Mouse (Mus musculus) ovary, postnatal 14 days (tissue): ENCODE measurements around the gene Luc7l2.
"Not testable (repeated sequence)": the region's sequence is repeated elsewhere in the genome, so short reads cannot be mapped to it uniquely, and the experiment has no call there.

ENCODE experiments used
- DNase-seq: peaks from one replicate; pipeline ENCODE4 v3.0.0; 2022; ENCODE audit warnings: low spot score

Gene Luc7l2

DNA sequence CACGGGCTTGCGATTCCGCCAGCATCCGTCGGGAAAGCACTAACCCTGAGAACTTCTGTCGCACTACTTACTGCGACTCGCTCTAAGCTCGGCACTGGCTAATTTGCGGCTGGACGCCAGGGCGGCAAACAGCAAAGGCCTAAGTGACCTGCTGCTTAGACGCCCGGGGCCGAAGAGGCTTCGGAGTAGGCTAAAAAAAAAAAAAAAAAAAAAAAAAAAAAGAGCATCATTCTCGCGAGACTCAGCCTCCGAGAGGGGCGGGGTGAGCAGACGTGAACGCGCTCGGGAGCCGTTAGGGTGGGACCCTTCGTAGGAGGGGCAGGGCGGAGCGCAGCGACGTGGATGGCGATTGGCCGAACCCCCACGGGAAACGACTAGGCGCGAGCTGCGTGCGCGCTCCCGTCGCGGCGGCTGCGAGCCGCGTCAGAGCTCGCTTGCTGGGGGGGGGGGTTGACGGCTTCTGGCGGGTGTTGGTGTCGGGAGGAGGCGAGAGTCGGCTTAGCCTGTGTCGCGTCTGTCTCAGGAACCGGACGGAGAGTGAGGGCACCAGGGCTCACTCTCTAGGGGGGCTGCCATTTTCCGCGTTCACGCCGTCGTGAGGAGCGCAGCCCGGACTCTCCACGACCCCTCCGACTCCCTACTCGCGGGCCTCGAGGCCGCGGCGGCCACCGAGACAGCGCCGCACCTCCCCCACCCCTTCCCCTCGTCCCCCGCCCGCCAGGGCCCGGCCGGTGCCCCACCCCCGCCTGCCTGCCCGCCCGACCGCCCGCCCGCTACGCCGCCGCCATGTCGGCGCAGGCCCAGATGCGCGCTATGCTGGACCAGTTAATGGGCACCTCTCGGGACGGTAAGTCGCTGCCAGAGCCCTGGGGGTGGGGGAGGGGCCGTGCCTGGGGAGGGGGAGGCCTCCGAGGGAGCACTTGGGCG is at the start of gene Luc7l2:
Gene Luc7l2 (plus strand): TSS at position 273 of the 927 bp plus-strand sequence.
- peak; percentile 91 for DNase-seq

DNA sequence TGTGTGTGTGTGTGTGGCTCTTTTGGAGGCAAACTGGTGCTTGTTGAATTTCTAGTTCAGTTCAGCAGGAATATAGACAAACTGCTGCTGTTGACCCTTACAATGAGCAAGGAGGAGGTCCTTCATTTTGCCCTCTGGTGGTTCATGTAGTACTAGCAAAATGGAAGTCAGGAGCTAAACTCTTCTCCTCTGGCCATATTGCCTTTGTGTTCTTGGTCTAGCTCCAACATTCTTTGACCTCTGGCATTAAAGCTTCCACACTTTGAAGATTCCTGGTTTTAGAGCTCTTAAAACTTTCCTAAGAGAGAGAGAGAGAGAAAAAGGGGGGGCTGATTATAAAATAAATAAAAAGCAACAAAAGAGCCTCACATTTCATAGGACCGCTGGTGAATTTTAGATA is 39.0 kb upstream of the Luc7l2 start:
- no peak for DNase-seq

DNA sequence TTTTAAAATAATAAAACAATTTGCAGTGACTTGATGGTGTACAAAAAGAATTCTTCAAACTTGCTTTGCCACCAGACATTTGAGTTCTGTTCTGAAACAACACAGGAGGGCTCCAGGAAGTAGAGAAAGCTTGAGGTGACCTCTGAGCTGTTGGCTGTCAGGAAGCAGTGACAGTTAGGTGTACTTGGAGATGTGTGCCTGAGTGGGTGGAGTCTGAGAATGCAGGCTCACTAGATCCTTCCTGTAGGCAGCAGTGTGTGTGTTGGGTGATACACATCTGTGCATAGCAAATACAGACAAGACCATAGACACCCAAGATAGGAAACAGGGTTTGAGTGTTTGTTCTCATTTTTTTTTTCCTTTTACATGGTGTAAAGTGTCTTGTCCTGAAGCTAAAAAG is 38.3 kb upstream of the Luc7l2 start:
- DNase-seq = no peak

DNA sequence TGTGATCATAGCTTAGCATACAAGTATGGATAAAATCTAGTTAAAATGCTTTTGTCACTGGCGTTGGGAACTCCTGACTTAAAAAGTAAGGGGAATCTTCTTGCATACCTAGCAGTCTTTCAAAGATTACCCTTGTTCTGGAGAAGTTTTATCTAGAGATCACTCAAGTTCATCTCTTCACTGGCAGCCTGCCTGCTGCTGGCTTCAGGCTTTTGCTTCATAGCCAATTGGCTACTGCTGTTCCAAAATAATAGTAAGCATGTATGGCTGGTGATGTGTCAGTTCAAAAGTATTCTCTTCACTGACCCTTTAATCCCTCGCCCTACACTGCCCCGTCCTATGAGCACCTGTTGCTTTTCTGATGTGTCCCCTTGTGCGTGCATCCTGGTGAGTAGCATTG is 35.9 kb upstream of the Luc7l2 start:
- no peak for DNase-seq

DNA sequence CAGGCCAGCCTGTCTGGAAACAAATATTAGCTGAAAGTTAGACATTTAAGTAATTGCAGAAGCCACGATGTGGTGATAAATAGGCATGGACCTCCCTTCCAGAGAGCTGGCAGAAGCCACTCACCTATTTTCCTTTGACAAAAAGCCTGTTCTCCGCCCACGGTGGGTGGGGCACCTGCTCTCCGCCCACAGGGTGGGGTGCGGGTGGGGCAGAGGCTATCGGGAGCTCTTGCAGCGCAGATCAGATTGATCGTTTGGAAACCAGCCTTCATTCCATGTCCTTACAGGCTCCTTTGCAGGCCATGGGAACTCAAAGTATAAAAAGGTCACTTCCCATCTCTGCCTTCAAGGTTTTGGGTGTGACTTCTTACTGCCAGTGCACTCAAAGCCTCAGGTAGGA is 27.3 kb upstream of the Luc7l2 start:
- no peak for DNase-seq

DNA sequence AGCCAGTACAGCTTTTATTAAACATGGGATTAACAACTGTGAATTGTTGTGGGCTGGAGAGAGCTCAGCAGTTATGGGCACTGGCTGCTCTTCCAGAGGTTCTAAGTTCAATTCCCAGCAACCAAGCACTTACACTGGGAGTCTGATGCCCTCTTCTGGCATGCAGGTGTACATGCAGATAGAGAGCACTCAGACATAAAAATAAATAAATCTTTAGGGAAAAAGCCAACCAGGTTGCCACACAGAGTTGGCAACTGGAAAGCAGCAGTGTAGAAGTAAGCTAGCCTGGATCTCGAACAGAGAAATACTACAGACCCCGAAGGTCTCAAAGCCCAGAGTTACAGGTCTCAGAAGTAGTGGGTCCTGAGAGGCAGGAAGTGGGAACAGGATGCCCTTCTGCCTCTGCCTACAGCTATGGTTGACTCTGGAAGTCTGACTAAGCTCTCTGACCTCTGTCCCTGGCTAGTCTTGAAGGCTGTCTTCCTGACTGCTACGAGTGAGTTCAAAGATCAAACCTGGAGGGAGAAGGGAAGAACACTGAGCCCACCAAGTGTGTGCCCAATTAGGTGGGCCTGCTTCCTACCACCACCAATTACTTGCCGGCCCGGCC is 19.8 kb upstream of the Luc7l2 start:
- DNase-seq = no peak

DNA sequence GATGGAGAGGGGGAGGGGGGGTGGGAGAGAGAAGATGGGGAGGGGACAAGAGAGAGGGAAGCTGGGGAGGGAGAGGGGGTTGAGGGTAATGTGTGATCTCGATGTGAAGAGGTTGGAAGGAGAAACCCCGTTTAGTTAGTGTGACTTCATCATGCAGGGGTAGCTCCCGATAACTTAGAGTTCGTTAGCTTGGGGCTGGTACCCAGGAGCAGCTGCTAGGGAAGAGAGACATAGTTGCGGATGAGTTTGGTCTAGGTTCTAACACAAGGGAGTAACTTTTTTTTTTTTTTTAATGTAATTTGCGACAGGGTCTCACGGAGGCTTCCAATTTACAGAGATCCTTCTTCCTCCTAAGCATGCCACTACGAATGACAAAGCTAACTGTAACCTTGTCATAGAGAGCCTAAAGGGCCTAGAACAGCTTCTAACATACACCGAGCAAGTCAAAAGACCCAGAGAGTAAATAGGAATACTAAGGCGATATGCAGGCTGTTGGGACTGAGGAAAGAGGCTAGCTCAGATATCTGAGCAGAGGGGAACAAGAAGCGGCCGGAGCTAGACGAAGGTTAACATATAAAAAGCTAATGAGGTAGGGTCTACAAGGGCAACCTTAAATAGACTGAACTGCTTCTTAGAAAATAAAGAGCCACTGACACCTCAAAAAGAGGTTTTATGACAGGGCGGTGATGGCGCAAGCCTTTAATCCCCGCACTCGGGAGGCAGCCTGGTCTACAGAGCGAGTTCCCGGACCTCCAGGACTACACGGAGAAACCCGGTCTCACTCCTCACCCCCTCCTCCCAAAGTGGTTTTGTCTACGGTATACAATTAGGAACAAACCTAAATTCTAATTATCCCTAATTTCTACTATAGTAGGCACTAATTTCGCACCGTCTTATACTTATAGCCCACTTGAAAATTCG is 18.4 kb upstream of the Luc7l2 start:
- no peak for DNase-seq

DNA sequence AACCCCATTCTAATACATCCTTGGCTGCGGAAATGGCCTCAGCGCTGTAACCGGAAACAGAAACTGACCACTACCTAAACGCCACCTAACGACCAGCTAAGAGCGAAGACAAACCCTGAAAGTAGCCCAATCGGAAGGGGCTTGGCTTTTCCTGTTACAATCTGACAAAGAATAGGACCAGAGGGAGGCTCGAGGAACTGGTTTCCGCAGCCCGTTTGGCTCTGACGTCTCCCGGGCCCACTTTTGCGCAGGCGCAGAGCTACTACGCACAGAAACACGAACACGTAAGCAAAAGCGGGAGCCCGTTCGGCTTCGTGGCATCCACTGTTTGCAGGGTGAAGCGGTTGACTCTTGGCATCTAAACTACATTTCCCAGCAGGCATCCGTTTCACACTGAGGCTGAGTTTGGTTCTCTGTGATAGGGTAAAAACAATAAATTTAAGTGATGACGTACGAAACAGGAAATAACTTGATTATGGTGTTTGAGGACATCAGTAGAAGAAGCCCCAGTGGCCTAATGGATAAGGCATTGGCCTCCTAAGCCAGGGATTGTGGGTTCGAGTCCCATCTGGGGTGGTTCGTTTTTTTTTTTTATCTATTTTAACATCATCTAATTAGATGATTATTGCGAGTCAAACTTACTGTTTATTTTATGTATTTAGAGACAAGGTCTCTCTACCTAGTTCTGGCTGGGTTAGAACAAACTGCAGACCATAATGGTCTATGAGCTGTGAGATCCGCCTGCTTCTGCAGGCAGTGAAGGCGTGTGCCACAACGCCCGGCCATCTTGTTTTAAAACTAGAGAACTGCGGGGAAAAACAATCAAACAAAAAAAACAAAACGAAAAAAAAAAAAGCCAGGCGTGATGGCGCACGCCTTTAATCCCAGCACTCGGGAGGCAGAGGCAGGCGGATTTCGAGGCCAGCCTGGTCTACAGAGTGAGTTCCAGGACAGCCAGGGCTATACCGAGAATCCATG is 17.4 kb upstream of the Luc7l2 start, which contains the start of gene Fmc1:
Gene Fmc1 (plus strand): TSS at position 75 of the 978 bp plus-strand sequence.
- DNase-seq = peak; percentile 93

DNA sequence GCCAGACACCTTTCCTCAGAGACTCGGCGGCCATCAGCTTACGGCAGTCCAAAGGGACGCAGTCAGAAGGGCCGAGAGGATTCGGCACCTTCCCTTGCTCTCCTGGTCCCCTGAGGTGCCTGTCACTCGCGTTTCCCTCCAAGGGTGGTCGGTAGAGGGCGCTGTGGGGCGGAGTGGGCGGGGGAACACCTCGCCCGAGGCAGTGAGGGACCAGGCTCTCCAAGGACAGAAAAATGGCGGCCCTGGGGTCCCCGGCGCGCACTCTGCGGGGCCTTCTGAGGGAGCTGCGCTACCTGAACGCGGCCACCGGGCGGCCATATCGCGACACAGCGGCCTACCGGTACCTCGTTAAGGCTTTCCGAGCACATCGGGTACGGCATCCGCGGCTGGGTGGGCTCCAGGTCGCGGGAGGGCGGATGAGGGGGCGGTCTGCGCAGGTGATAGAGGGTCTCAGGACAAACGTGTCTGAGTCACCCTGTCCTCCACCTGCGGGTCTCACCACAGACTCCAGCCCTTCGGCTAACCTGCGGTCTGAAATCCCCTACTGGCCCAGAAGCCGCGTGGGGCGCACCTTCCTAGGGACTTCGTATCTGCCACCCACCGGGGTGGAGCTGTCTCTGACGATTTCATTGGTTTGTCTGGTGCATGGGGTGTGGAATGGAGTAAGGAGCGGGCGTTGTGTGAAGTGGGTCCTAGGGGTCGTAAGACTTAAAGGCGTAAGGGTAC is 16.3 kb upstream of the Luc7l2 start:
- peak; percentile 100 for DNase-seq

DNA sequence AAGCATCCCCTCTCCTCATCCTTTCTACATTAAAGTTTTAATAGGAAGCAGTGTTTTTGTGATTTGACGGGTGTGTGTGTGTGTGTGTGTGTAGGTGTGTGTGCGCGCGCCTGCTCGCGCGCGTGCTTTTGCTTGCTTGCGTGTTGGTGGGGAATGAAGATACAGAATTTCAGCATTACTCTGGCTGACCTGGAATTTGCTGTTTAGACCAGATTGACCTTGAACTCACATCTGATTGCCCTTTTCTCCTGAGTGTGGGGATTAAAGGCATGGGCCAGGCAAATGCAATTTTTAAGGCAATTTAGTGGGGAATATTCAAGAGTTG is 15.8 kb upstream of the Luc7l2 start:
- DNase-seq = no peak

DNA sequence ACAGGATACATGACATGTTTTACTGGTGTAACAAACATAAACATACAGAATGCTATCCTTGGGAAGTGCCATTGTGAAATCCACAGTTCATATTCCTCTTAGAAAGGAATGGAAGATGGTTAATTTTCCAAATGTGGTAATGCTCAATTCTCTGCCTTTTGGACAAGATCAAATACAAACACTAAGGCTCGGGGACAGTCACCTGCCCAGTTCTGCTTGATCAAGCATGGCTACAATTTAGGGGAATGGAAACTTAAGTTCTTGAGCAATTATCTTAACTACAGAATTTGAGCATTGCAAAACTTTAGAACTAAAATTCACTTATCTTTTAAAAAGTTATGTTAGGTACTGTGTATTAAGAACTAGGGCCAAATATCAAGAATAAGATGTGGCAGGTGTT is 15.3 kb upstream of the Luc7l2 start:
- DNase-seq = no peak

DNA sequence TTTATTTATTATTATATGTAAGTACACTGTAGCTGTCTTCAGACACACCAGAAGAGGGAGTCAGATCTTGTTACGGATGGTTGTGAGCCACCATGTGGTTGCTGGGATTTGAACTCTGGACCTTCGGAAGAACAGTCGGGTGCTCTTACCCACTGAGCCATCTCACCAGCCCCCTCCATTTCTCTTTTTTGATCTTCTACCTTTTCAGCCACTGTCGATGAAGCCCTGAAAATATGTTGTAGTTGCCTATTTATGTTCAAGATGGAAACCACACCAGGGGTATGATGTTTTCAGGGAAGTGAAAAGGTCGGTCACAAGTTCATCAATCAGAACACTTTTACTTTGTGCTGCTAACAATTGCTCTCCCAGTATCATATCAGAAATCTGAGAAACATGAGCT is 7.0 kb upstream of the Luc7l2 start:
- DNase-seq = not testable (repeated sequence)

DNA sequence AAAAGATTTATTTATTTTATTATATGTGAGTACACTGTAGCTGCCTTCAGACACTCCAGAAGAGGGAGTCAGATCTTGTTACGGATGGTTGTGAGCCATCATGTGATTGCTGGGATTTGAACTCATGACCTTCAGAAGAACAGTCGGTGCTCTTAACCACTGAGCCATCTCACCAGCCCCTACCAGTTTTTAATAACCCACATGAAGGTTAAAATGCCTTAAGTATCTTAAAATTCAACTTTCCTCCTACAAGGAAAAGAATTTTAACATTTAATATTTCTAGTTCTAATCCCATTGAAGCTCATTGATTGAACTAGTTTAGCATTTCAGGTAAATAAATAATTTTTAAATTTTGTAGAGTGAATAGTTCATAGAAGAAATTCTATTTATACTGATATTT is 4.1 kb upstream of the Luc7l2 start:
- DNase-seq = not testable (repeated sequence)

DNA sequence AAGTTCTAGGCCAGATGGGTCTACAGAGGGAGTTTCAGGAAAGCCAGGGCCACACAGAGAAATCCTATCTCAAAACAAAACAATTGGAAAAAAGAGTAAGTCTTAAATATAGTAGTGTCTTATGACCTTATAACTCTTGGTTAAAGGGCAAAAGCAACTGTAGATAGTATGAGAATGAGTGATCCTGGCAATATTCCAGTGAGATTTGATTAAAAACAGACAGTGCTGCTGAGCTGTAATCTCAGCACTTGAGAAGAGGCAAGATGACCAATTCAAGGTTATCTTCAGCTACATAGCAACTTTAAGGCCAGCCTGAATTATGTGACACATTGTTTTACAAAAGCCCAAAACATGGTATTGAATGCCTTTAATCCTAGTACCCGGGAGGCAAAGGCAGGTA is 3.4 kb upstream of the Luc7l2 start:
- no peak for DNase-seq

DNA sequence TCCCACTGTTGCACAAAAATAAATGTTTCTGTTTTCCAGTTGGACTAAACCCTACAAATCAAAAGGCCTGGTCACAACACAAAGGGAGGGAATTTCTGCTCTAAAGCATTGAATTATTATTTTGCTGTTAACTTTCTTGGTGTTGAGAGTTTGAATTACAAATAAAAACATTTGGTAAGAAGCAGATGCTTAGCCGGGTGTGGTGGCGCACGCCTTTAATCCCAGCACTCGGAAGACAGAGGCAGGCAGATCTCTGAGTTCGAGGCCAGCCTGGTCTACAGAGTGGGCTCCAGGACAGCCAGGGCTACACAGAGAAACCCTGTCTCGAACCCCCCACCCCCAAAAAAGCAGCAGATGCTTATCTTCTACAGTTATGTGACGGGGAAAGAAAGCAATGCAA is 2.5 kb upstream of the Luc7l2 start:
- not testable (repeated sequence) for DNase-seq

DNA sequence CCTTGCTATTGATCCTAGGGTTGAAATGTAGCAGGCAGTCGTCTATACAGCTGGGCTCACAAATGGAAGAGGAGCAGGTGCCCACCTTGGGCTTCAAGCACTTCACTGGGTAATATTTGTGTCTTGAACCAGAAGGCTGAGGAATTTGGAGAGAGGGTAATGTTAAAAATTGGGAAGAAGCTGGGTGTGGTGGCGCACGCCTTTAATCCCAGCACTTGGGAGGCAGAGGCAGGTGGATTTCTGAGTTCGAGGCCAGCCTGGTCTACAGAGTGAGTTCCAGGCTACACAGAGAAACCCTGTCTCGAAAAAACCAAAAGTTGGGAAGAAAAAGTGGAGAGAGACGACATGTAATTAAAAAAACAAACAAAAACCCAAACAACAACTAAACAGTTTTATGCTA is 1.3 kb upstream of the Luc7l2 start:
- DNase-seq = not testable (repeated sequence)

DNA sequence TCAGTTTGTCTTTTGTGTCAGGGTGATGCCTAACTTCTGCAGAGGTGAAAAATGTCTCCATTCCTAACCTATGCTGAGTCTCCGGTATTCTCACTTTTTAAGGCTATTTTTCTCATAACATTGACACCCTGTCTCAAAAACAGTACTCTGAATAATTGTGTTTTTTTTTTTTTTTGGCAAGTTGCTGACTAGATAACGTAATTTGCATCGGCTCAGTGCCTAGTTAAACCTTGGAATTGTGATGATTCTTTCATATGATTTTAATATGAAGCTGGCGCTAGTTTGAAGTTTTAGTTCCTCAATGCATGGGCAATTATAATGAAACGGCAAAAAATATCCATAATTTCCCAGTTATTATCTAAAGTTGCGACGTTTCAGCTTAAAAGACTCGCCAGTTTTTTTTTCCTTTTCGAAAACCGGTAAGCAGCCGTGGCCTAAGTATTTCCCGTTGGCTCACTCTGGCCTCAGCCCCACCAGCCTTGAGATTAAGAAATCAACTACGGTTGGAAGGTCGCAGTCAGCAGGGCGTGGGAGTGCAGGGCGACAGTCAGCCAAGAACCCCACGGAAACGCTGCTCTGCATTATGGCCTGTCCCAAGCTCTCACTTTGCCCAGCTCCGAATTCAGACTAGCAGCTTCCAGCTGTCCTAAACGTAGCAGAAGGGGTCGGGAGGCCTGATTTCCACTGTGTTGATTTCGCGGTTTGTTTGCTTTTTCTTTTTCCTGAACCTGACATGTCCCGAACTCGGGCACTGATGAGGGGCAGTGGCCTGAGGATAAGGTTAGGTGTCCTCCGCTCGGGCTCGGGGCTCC is 678 bp upstream of the Luc7l2 start:
- DNase-seq = no peak

DNA sequence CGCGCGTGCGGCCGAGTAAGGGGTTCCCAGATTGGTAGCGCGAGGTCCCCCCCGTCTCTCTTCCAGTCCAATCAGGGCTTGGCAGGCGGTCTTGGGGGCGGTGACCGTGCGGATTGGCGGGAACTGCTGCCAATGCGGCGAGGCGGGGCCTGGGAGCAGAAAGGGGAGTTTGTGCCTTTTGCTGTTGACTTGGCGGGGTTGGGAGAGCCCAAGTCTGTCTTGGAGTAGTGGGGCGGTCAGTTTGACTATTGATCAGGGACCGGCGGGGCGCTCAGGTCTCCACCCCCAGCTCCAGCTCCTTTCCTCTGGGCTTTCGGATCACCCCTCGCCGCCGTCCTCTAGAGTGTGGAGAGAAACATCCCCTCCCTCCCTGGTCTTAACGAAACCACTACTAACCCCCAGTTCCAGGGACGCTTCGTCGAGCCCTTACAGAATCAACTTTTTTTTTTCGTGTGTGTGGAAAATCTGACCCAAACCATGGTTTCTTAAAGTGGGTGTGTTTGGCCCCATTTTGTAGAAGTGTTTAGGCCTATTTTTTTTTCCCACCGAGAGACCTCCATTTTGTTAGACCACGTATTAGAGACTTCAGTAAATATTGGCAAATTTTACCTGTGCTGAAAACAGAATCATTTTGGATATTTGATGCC is 978 bp downstream of the Luc7l2 start:
- DNase-seq = peak; percentile 97

DNA sequence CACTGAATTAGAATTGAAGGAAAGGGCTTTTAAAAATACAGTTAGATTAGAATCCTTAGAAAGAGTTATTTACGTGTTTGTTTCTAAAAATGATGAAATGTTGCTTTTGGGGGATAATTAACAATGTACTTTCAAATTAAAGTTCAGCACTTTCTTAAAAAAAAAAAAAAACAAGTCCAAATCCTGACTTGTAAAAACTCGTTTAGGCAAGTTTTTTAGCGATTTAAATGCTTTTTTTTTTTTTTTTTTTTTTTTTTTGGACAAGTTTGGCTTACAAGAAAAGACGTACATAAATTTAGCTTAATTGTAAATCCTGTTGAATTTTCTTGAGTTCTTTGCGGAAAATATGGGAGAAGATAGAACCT is 1.5 kb downstream of the Luc7l2 start:
- no peak for DNase-seq
